Mouse (Mus musculus): ENCODE data around the gene Tbc1d4. TPM values are rescaled to one million over a fixed set of nuclear protein-coding genes. Genes with fewer than 3 reads are reported as not detected.
"Not testable (repeated sequence)": the region's sequence is repeated elsewhere in the genome, so short reads cannot be mapped to it uniquely, and the experiment has no call there.

The Tbc1d4 gene
- polyA plus RNA-seq, 1 experiment from 2014 or later: 9.7 TPM

GRCm38 (mm10) chr14:101588209-101588991 lies 20.6 kb downstream of the Tbc1d4 start:
- DNase-seq (ENCODE audit: low spot score); H3K36me3 ChIP-seq (replicated peaks); H3K9me3 ChIP-seq; H3K27ac ChIP-seq (replicated peaks); H3K4me3 ChIP-seq; H3K27me3 ChIP-seq (replicated peaks; ENCODE audit: low read depth, poor library complexity, severe bottlenecking): not testable (repeated sequence)
- peaks cover 18% of the 10 kb centered on the region for H3K4me1 ChIP-seq
- 54% methylated on average over 3 of the region's 4 CpGs for WGBS

DNA sequence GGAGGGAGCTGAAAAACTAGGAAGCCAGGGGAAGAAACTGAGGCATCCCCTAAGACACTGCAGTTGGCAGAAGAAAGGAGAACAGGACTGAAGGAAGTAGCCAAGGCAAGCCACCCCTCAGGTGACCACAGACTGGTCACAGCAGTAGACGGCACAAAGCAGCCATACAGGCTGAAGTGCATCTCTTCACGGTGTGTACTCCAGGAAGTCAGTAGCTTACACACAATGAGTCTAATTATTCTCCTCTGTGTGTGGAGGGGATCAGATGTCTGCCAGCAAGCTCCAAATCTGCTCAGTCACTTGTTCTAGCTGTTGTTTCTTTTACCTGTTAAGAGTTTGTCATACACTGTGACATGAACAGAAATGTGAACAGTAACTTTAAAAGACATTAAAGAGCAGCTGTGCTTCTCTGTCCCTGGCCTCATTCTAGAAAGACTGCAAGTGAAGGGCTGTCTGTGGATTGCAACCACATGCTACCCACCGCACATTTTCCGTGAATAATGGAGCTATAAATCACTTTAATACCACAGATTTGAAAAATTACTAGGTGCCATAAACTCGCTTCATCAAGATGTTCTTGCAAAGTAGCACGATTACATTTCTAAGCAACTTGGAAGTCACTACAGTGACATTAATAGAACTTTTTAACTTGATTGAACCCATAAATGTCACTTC lies 21.5 kb downstream of the Tbc1d4 start:
- WGBS: 63% methylated on average over 5 of the region's 6 CpGs
- H3K27me3 ChIP-seq (replicated peaks; ENCODE audit: low read depth, poor library complexity, severe bottlenecking); H3K36me3 ChIP-seq (replicated peaks); DNase-seq (ENCODE audit: low spot score); H3K9me3 ChIP-seq; H3K4me3 ChIP-seq; H3K27ac ChIP-seq (replicated peaks): not testable (repeated sequence)
- peaks cover 18% of the 10 kb centered on the region for H3K4me1 ChIP-seq

DNA sequence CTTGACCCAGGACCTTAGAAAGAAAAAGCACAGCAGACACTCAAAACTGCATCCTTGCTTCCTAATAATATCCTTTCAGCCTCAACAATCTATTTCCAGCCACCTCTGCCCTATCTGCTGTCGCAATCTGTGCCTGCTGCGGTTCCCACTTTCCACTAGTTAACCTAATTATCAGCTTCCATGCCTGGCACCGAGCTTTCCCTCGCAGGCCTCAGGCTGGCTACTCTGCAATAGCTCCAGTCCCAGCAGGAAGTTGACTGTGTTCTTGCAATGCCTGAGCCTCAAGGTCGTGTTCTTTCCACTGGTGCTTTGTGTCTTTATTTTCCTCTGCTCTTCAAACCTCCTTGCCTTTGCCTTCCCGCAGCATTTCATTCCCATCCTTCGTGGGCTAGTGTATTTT lies 22.9 kb downstream of the Tbc1d4 start:
- Histone ChIP-seq H3K36me3 (replicated peaks) (no peaks in the 10 kb centered on the region), H3K27me3 (replicated peaks; ENCODE audit: low read depth, poor library complexity, severe bottlenecking) (no peaks in the 10 kb centered on the region), H3K27ac (replicated peaks) (no peak overlapping the region), H3K4me3 (no peak overlapping the region), H3K4me1 (peaks cover 18% of the 10 kb centered on the region), H3K9me3 (peaks cover 4% of the 10 kb centered on the region; the same call in 1 of the 2 replicates)
- no peak for DNase-seq (ENCODE audit: low spot score)
- WGBS: 56% methylated on average over 7 of the region's 7 CpGs

- peaks cover 12% of the 10 kb centered on the region for H3K4me1 ChIP-seq
- 27% methylated on average over 3 of the region's 3 CpGs for WGBS
- H3K4me3 ChIP-seq: no peak overlapping the region
- H3K27me3 ChIP-seq (replicated peaks; ENCODE audit: low read depth, poor library complexity, severe bottlenecking): no peaks in the 10 kb centered on the region
- no peaks in the 10 kb centered on the region for H3K36me3 ChIP-seq (replicated peaks)
- no peaks in the 10 kb centered on the region for H3K9me3 ChIP-seq
- DNase-seq (ENCODE audit: low spot score): no peak
- H3K27ac ChIP-seq (replicated peaks): peak overlapping the region; percentile 59; the same call in 1 of the 2 replicates
Observed at GRCm38 (mm10) chr14:101575651-101576050, 33.3 kb downstream of the Tbc1d4 start.

- Histone ChIP-seq H3K4me1 (peaks cover 12% of the 10 kb centered on the region), H3K27me3 (replicated peaks; ENCODE audit: low read depth, poor library complexity, severe bottlenecking) (no peaks in the 10 kb centered on the region), H3K27ac (replicated peaks) (no peak overlapping the region), H3K36me3 (replicated peaks) (no peaks in the 10 kb centered on the region), H3K4me3 (no peak overlapping the region), H3K9me3 (no peaks in the 10 kb centered on the region)
- no peak for DNase-seq (ENCODE audit: low spot score)
- 91% methylated on average over 1 of the region's 1 CpGs for WGBS
Observed at GRCm38 (mm10) chr14:101574536-101574935, 34.5 kb downstream of the Tbc1d4 start.

GRCm38 (mm10) chr14:101573107-101573614 lies 35.8 kb downstream of the Tbc1d4 start:
- Histone ChIP-seq H3K27ac (replicated peaks) (no peak overlapping the region), H3K4me3 (no peak overlapping the region), H3K4me1 (peaks cover 12% of the 10 kb centered on the region), H3K27me3 (replicated peaks; ENCODE audit: low read depth, poor library complexity, severe bottlenecking) (no peaks in the 10 kb centered on the region), H3K9me3 (no peaks in the 10 kb centered on the region), H3K36me3 (replicated peaks) (no peaks in the 10 kb centered on the region)
- DNase-seq (ENCODE audit: low spot score): no peak
- WGBS: 69% methylated on average over 7 of the region's 7 CpGs

DNA sequence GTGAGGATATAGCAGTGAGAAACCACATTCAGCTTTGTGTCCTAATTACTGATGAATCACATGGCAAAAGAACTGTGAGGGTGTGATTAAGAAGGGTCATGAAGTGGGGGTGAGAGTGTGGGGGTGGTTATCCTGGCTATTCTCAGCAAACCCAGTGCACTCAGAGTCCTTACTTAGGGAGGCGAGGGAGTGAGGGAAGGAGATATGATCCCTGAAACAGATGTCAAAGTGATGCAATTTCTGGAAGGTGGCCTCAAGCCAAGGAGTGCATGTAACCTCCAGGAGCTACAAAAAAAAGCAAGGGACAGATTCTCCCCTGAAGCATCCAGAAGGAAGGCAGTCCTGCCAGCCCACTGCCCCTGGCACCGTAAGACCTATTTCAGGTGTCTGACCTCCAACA lies 40.2 kb downstream of the Tbc1d4 start:
- Histone ChIP-seq H3K9me3 (no peaks in the 10 kb centered on the region), H3K4me3 (no peak overlapping the region), H3K36me3 (replicated peaks) (no peaks in the 10 kb centered on the region), H3K27ac (replicated peaks) (no peak overlapping the region), H3K4me1 (no peaks in the 10 kb centered on the region), H3K27me3 (replicated peaks; ENCODE audit: low read depth, poor library complexity, severe bottlenecking) (no peaks in the 10 kb centered on the region)
- 79% methylated on average over 2 of the region's 2 CpGs for WGBS
- no peak for DNase-seq (ENCODE audit: low spot score)

DNA sequence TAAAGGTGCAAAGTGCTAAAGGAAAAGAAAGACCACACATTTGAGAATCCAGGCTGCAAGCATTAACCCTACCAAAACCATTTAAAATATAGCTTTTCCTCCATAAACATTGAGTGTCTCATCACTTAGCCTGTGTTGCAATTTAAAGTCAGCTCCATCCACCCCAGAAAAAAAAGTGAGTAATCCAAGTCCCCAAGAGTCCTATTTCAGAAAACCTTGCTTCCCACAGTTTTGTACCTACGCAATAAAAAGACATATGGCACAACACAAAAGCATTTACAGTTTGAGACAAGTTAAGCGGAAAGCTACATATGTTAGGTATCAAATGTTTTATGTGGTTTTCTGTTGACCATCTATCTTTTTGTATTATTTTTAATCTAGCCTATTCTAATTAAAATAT lies 42.3 kb downstream of the Tbc1d4 start:
- Histone ChIP-seq H3K36me3 (replicated peaks) (no peaks in the 10 kb centered on the region), H3K4me1 (no peaks in the 10 kb centered on the region), H3K27ac (replicated peaks) (no peak overlapping the region), H3K27me3 (replicated peaks; ENCODE audit: low read depth, poor library complexity, severe bottlenecking) (no peaks in the 10 kb centered on the region), H3K4me3 (no peak overlapping the region), H3K9me3 (no peaks in the 10 kb centered on the region)
- WGBS: 98% methylated on average over 2 of the region's 2 CpGs
- no peak for DNase-seq (ENCODE audit: low spot score)

GRCm38 (mm10) chr14:101565661-101566060 lies 43.3 kb downstream of the Tbc1d4 start:
- H3K36me3 ChIP-seq (replicated peaks): no peaks in the 10 kb centered on the region
- H3K27ac ChIP-seq (replicated peaks): no peak overlapping the region
- no peaks in the 10 kb centered on the region for H3K27me3 ChIP-seq (replicated peaks; ENCODE audit: low read depth, poor library complexity, severe bottlenecking)
- WGBS: 73% methylated on average over 3 of the region's 3 CpGs
- no peak overlapping the region for H3K4me3 ChIP-seq
- no peaks in the 10 kb centered on the region for H3K9me3 ChIP-seq
- no peaks in the 10 kb centered on the region for H3K4me1 ChIP-seq
- no peak for DNase-seq (ENCODE audit: low spot score)

DNA sequence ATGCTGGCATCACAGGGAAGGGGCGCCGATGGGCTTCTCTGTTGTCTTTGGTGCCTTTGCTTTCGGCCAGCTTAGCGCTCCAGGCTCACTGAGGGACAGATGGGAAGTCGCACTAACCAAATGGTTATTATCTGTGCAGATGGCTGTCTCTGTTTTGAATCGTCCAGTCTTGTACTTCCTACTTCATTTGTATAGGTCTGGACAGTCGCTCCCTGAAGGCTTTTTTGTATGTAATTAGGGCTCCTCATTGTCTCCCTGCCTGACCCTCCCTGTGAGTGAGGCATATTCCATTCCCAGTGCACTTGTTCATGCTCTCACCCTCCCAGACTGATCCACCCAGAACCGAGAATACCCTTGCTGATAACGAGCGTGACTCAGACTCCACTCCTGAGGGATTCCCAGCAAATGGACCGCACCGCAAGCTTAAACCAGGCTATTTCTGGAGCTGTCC lies 47.7 kb downstream of the Tbc1d4 start:
- no peaks in the 10 kb centered on the region for H3K36me3 ChIP-seq (replicated peaks)
- DNase-seq (ENCODE audit: low spot score): no peak
- 72% methylated on average over 12 of the region's 12 CpGs for WGBS
- H3K4me1 ChIP-seq: no peaks in the 10 kb centered on the region
- H3K4me3 ChIP-seq: no peak overlapping the region
- no peaks in the 10 kb centered on the region for H3K9me3 ChIP-seq
- H3K27me3 ChIP-seq (replicated peaks; ENCODE audit: low read depth, poor library complexity, severe bottlenecking): no peaks in the 10 kb centered on the region
- H3K27ac ChIP-seq (replicated peaks): no peak overlapping the region

DNA sequence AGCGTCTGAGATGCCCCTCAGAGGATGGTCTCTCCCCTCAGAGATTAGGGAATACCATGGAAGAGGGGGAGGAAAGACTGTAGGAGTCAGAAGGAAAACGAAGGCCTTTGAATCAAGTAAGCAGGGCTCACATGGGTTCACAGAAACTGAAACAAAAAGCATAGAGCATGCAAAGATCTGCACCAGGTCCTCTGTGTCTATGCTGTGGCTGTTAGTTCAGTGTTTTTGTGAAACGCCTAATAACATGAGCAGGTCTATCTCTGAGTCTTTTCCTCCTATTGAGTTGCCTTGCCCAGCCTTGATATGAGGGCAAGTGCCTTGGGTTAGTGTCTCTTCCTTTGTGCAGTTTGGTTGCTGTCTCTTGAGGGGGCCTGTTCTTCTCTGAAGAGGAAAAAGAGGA lies 49.5 kb downstream of the Tbc1d4 start:
- Histone ChIP-seq H3K9me3 (no peaks in the 10 kb centered on the region), H3K4me3 (no peak overlapping the region), H3K27me3 (replicated peaks; ENCODE audit: low read depth, poor library complexity, severe bottlenecking) (no peaks in the 10 kb centered on the region), H3K36me3 (replicated peaks) (no peaks in the 10 kb centered on the region), H3K27ac (replicated peaks) (no peak overlapping the region), H3K4me1 (no peaks in the 10 kb centered on the region)
- DNase-seq (ENCODE audit: low spot score): no peak
- 81% methylated on average over 3 of the region's 3 CpGs for WGBS

- 84% methylated on average over 20 of the region's 20 CpGs for WGBS
- H3K4me1 ChIP-seq: no peaks in the 10 kb centered on the region
- no peak overlapping the region for H3K27ac ChIP-seq (replicated peaks)
- no peaks in the 10 kb centered on the region for H3K9me3 ChIP-seq
- no peaks in the 10 kb centered on the region for H3K27me3 ChIP-seq (replicated peaks; ENCODE audit: low read depth, poor library complexity, severe bottlenecking)
- no peak for DNase-seq (ENCODE audit: low spot score)
- no peak overlapping the region for H3K4me3 ChIP-seq
- H3K36me3 ChIP-seq (replicated peaks): no peaks in the 10 kb centered on the region
Observed at GRCm38 (mm10) chr14:101548885-101549573, 60.0 kb downstream of the Tbc1d4 start.
